Mouse (Mus musculus): ENCODE results near the gene Ccdc69.

- TF ChIP-seq CTCF (IDR thresholded peaks at IDR 0.05; ENCODE audit: low read depth, low read length) (no peak), POLR2A (IDR thresholded peaks at IDR 0.05; ENCODE audit: extremely low read depth, insufficient read depth, low read length) (no peak)
Measured at GRCm38 (mm10) chr11:55019711-55020110, 58.2 kb downstream of the Ccdc69 start.
